Mouse (Mus musculus) lung, adult 2 months (tissue): ENCODE data around the gene Mslnl. TPM values are rescaled to one million over a fixed set of nuclear protein-coding genes. Genes with fewer than 3 reads are reported as not detected.

Source experiments
- DNase-seq: peaks from one replicate; pipeline ENCODE4 v3.0.0; 2022
- H3K4me1 ChIP-seq: fragments of 200-500 bp; 2 replicates; pipeline ENCODE4 v1.6.1; 2011; ENCODE audit warnings: low read length; ENCODE audit not compliant: control insufficient read depth, insufficient read depth
- H3K4me3 ChIP-seq: fragments of 200-500 bp; replicated peaks from 2 replicates; pipeline ENCODE3; 2011; ENCODE audit warnings: low read depth, mild to moderate bottlenecking, control low read depth, low read length; ENCODE audit errors: extremely low read depth
- CTCF ChIP-seq: fragments of 200-500 bp; IDR thresholded peaks from 2 replicates; pipeline ENCODE4 v1.5.1; 2011; ENCODE audit warnings: mild to moderate bottlenecking, low read length, control low read depth; ENCODE audit not compliant: insufficient read depth
- POLR2A ChIP-seq: fragments of 200-500 bp; IDR thresholded peaks from 2 replicates; pipeline ENCODE4 v1.6.1; 2011; ENCODE audit warnings: low read depth, mild to moderate bottlenecking, control low read depth, low read length, borderline replicate concordance; ENCODE audit errors: extremely low read depth
- WGBS: fragments of 180-500 bp; shearing (Covaris S2); methylation state at CpG from one replicate; pipeline ENCODE4 v1.1.7; 2018; 5-methylcytosine and 5-hydroxymethylcytosine counted together
- polyA plus RNA-seq: library from polyadenylated mRNA; depleted of rRNA; stranded (reverse); fragments of >200 nt; gene quantifications from 2 replicates; pipeline ENCODE4 v1.2.3, GENCODE M21; 2012

Mslnl gene
- polyA plus RNA-seq, 1 experiment = 0.25 TPM

GRCm38 (mm10) chr17:25716711-25717637, 18.9 kb upstream of the Mslnl start, which contains the start of gene Gng13:
Gene Gng13 (plus strand): TSS chr17:25717171.
- TF ChIP-seq POLR2A (no peak), CTCF (no peak)
- 2% methylated on average over 45 of the region's 45 CpGs for WGBS
- Histone ChIP-seq H3K4me1 (no peaks in the 10 kb centered on the region), H3K4me3 (no peak within 1 kb of the TSS)
- no peak for DNase-seq

GRCm38 (mm10) chr17:25717691-25718090, 18.2 kb upstream of the Mslnl start:
- TF ChIP-seq POLR2A (no peak), CTCF (no peak)
- WGBS = 12% methylated on average over 6 of the region's 6 CpGs
- Histone ChIP-seq H3K4me1 (no peaks in the 10 kb centered on the region), H3K4me3 (no peak overlapping the region)
- DNase-seq = no peak

GRCm38 (mm10) chr17:25721476-25721875, 14.4 kb upstream of the Mslnl start:
- DNase-seq = no peak
- TF ChIP-seq POLR2A (no peak), CTCF (no peak)
- no peak overlapping the region for H3K4me3 ChIP-seq
- H3K4me1 ChIP-seq = no peaks in the 10 kb centered on the region
- WGBS = 96% methylated on average over 5 of the region's 5 CpGs

GRCm38 (mm10) chr17:25723470-25723869, 12.4 kb upstream of the Mslnl start:
- WGBS = 93% methylated on average over 19 of the region's 19 CpGs

GRCm38 (mm10) chr17:25723919-25724318, 11.9 kb upstream of the Mslnl start:
- Histone ChIP-seq H3K4me3 (no peak overlapping the region), H3K4me1 (peaks cover 9% of the 10 kb centered on the region)
- no peak for DNase-seq
- TF ChIP-seq POLR2A (no peak), CTCF (no peak)
- 79% methylated on average over 7 of the region's 7 CpGs for WGBS

More at GRCm38 (mm10) chr17:25723470-25723869, 12.4 kb upstream of the Mslnl start:
- Histone ChIP-seq H3K4me1 (peaks cover 8% of the 10 kb centered on the region), H3K4me3 (no peak overlapping the region)
- no peak for DNase-seq
- TF ChIP-seq POLR2A = no peak
- TF ChIP-seq CTCF = no peak

GRCm38 (mm10) chr17:25725264-25725663, 10.6 kb upstream of the Mslnl start:
- 86% methylated on average over 6 of the region's 6 CpGs for WGBS
- TF ChIP-seq POLR2A (no peak), CTCF (no peak)
- peaks cover 9% of the 10 kb centered on the region for H3K4me1 ChIP-seq
- DNase-seq = no peak
- H3K4me3 ChIP-seq = no peak overlapping the region

GRCm38 (mm10) chr17:25727265-25728008, 8.4 kb upstream of the Mslnl start, which contains the start of the genes Chtf18 and Rpusd1:
Gene Chtf18 (minus strand): TSS chr17:25727419.
Gene Rpusd1 (plus strand): TSS chr17:25727670.
- DNase-seq = peak; percentile 98
- Histone ChIP-seq H3K4me1 (peaks cover 9% of the 10 kb centered on the region), H3K4me3 (peak within 1 kb of the TSS; percentile 83)
- WGBS = under 1% methylated on average over 37 of the region's 37 CpGs
- TF ChIP-seq POLR2A (peak; percentile 88; the same call in 1 of the 2 replicates), CTCF (no peak)

- H3K4me1 ChIP-seq = peaks cover 9% of the 10 kb centered on the region
- TF ChIP-seq CTCF (no peak), POLR2A (no peak)
- H3K4me3 ChIP-seq = peak overlapping the region; percentile 83
- WGBS = 16% methylated on average over 4 of the region's 4 CpGs
- no peak for DNase-seq
Observed at GRCm38 (mm10) chr17:25728009-25728270, 7.9 kb upstream of the Mslnl start.

- H3K4me1 ChIP-seq = peaks cover 7% of the 10 kb centered on the region
- 29% methylated on average over 2 of the region's 2 CpGs for whole genome bisulfite sequencing
- H3K4me3 ChIP-seq = no peak overlapping the region
- no peak for TF ChIP-seq POLR2A
- peak; percentile 88 for TF ChIP-seq CTCF
- peak; percentile 80 for DNase-seq
Observed at GRCm38 (mm10) chr17:25732082-25732481, 3.8 kb upstream of the Mslnl start.
